Mouse (Mus musculus) left cerebral cortex, postnatal 36 days (tissue): Measurements from ENCODE around the gene Patj. TPM values are rescaled to one million over a fixed set of nuclear protein-coding genes. Genes with fewer than 3 reads are reported as not detected.
"Not testable (repeated sequence)": the region's sequence is repeated elsewhere in the genome, so short reads cannot be mapped to it uniquely, and the experiment has no call there.

ENCODE experiments used
- DNase-seq, 2 experiments: peaks; one replicate each; pipeline ENCODE4 v3.0.0; 2021 to 2022; ENCODE audit warnings: low spot score in 2 of 2, mixed read lengths in 1 of 2
- intact Hi-C: fragments of 180-260 bp; cut with DNase I; formaldehyde crosslinking; loops from one replicate; pipeline ENCODE4 v1.15.1; 2025
- total RNA-seq, 2 experiments: library from RNA; stranded (reverse); gene quantifications; 2 replicates each; pipeline ENCODE4 v1.2.3; 2021

The Patj gene
- total RNA-seq, 2 experiments from 2014 or later = 7.5 to 19.6 TPM

DNA sequence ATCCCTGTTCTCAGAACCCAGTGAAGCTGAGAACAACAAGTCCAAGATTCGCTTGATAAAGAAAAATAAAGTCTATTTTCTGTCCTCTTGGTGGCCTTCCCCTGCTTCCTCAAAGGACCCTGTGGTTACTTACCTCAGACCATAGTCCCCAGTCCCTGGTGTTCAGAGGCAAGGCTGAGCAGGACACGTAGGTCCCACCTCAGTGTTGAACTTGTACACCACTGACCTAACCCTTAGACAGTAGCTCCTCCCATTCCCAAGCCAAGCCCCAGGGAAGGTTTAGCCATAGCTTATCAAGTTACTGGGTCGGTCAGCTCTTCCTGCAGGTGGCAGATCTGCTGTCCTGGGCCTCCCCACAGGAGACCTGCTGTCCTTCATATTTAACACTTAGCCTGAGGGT, 303.3 kb downstream of the Patj start:
- intact Hi-C loops = no loop called here
- DNase-seq = no peak

DNA sequence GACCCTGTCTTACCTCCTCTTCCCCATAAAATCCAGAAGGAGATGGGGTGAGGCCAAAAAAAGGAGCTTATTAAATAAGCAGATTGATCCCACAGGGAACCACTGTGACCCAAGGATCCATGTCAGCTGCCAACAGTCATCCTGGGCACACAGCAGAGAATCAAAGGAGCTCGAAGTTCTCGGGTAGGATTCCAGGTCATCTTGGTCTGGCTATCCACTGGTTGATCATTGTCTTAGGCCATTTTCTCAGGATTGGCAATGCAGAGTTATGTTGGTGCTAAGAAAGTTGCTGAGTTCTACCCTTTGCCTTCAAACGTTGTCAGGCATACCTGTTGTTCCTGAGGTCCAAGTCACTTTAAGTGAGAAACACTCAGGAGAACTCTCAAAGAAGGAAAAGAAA, 304.6 kb downstream of the Patj start:
- intact Hi-C loops = loop anchor here (5.0 kb wide), 2 partner anchors 153 to 953 kb away; no protein-coding TSS in a partner anchor
- no peak for DNase-seq

DNA sequence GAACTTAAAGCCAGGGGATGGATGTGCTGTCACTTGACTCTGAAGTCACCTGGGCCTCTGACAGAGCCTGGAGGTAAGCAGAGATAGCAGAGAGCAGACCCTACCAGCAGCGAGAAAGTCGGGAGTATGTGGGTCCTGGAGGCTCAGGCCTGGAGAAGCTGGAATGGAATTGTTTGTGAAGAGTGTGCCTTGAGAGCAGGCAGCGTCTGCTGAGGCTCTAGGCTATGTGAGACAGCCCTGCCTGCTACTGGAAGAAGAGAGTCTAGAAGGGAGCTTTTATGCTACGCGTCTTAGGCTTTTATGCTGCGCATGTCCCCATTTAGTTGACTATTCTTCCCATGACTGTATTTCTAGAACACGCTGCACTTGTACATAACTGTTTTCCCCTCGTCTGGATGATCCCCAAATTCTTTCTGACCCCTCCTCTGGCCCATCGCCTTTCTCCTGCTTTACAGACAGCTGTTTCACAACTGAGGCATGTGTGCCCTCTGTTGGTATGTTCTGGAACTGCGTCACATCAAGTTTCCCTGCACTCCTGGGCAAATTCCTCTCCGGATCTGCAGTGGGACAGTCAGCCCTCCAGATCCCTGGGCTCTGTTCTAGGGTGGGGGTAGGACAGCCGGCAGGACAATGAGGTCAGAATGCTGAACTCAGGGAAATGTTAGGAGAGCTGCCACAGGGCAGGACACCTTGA, 306.8 kb downstream of the Patj start:
- intact Hi-C loops = loop anchor here (5.0 kb wide), 2 partner anchors 155 to 955 kb away; no protein-coding TSS in a partner anchor
- peak; percentile 67 to 80 for DNase-seq

DNA sequence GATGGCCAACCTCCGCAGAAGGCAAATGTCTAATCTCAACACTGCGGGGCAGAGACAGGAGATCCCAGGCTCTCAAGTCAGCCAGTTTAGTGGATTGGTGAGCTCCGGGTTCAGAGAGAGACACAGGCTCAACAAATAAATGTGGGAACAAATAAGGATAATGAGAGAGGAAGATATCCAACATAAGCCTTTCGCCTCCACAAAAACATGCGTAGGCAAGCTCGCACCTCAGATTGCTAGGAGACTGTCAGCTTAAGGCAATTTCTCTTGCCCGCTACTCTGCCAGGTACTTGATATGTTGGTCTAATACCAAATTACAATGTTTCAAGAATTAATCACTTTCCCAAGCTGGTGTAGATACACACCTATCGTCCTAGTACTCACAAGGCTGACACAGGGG, 315.3 kb downstream of the Patj start:
- intact Hi-C loops = no loop called here
- no peak for DNase-seq

DNA sequence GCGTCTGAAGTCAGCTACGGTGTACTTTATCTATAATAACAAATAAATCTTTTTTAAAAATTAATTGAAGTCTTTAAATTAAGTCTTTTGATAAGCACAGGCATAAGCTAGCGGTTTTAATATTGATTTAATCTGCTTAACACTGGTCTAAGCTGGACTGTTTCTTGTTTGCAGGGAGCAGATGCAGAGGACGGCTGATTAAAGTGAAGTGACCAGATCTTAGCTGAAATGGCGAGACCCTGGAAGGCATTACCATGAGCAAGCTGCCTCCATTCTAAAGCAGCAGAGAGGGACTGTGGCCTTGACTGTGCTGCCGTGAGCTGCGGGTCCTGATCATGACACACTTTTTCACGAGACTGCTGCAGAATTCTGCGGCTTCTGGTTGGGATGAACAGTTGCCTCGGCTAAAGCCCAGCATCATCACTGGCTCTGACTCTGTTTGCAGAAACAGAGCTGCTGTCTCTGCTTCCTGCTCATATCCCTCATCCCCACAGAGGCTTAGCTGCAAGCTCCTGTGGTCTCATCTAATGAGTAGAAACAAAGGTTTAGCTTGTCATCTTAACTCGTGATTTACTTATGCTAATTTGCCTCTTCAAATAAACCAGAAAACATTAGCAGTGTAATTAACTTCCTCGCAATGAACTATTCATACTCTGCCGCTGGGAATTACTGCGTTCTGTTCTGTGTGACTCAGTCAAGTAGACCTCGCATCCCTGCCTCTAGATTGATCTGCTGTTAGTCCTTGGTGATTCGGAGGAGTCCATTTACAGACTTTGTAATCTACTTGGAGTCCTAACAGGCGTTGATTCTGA, 322.4 kb downstream of the Patj start:
- DNase-seq = no peak
- intact Hi-C loops = no loop called here

DNA sequence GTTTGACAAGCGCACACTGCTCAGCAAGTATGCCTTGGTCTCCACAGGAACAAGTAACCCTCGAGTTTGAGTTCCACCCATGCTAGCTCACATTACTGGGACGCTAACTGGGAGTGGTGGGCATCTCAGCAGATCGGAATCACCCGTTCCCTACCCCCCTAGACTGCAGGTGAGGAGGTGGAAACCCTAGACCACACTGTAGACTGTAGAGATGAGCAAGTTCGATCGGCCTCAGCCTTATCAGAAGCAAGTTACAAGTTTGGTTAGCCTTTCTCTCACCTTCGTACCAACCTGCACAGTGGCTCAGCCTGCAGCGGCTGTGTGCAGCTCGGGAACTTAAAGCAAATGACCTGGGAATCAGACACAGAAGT, 322.9 kb downstream of the Patj start:
- intact Hi-C loops = no loop called here
- DNase-seq = no peak

DNA sequence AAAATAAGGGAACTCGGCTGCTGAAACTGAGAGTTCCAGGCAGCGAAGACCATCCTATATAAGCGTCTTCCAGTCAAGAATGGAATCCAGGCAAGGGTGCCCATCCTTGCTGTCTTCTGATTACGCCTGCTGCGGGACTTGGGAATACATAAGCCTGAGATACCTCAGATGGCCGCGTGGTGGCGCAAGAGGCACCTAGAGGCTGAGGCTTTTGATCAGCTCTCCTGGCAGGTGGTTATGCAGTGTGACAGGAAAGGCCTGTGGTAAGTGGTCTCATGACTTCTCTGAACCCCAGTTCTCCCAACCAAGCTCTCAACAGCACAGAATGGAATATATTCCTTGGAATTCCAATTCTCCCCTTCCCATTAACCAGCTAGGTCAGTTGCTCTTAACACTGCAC, 326.9 kb downstream of the Patj start:
- intact Hi-C loops = no loop called here
- peak; percentile 28 to 45 for DNase-seq

DNA sequence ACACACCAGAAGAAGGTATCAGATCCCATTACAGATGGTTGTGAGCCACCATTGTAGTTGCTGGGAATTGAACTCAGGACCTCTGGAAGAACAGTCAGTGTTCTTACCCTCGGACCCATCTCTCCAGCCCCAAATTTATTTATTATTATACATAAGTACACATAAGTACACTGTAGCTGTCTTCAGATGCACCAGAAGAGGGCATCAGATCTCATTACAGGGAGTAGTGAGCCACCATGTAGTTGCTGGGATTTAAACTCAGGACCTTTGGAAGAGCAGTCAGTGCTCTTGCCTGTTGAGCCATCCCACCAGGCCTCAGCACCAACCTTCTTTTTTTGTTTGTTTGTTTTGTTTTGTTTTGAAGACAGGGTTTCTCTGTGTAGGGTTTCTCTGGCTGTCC, 329.1 kb downstream of the Patj start:
- DNase-seq, intact Hi-C loops: not testable (repeated sequence)

DNA sequence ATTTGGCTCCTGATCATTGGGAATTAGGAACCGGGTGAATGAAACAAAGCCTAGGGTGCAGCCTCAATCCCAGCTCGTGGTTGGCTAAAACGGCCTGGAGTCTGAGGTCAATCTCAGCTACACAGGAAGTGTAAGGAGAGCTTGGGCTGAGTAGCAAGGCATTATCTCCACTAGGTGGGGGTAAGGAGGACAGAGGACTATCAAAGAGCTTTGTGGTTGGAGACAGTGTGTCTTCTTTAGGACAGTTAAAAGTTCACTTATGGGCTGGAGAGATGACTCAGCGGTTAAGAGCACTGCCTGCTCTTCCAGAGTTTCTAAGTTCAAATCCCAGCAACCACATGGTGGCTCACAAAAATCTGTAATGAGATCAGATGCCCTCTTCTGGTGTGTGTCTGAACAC, 329.9 kb downstream of the Patj start:
- intact Hi-C loops = no loop called here
- DNase-seq = no peak

DNA sequence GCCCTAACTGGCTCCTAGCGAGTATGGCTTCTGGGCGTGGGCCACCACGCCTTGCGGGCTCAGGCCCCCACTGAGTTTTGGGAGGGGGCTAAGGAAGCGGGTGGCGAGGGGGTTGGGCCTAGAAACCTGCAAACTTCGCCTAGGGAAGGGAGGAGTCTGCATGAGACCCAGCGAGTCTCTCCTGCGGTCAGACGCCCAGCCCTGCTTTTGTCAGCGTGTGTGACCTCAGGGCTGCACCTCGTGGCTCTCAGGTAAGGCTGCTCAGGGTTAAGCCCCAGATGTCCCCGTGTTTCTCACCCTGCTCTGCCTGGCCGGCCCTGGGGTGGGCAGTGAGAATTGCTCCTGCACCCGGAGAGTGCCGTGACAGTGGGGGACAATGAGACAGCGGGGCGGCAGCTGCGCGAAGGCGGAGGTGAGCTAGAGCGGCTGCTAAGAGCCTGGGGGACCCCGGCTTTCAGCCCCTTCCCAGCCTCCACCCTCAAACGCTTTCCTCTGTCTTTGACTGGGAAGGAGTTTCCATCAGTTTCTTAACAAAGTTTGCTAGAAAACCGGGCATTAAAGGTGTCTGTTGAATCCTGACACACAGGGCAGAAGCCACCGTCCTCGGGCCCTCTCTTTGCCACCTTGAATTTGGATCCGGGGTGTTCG, 331.1 kb downstream of the Patj start, which contains the start of gene L1td1:
L1td1 (plus strand) TSS at position 145 of the 648 bp plus-strand sequence.
- intact Hi-C loops = no loop called here
- no peak for DNase-seq

DNA sequence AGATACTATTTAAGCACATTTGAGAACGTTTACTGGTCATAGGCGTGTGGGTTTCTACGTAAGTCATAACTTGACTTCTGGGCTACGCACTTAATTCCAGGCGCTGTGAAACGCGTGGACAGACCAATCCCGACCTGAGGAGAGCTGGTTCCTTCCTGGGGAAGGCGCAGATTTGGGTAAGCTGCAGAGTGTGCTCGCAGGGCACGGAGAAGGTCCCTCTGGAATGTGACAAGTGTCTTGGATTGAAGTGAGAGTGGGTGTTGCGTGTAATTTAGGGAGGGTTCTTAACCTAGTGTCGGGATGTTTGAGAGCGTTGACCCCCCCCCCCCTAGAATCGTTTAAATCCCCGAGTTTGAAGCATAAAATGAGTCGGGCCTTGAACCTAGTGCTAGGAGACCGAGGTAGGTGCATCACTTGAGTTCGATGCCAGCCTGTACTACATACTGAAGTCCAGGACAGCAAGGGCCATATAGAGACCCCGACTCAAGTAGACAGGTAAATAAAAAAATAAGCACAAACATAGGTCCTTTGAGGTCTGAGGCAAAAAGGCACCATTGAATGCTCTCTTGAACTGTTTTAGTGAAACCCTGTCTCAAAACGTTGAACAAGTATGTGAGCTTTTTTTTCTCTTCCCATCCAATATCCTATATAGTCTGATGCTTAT, 331.8 kb downstream of the Patj start:
- intact Hi-C loops = no loop called here

DNA sequence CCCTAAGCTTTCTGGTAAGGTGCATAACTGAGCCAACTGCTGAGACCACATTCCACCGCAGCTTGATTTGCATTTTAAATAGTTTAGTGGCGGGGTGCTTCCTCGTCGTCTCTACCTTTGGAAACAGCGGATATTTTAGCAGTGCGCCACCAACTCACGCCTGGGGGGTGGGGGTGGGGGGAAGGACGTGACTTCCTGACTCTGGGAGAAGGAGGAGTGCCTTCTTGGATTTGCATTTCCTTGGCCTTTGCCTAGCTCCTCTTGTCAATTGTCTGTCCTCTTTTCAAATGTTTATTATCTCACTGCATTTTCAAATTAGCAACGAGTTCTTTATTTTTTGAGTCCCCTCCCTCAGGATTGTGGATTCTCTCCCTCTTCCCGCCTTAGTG, 332.4 kb downstream of the Patj start:
- DNase-seq = no peak
- intact Hi-C loops = no loop called here

More for the DNA sequence above, 331.8 kb downstream of the Patj start:
- no peak for DNase-seq

DNA sequence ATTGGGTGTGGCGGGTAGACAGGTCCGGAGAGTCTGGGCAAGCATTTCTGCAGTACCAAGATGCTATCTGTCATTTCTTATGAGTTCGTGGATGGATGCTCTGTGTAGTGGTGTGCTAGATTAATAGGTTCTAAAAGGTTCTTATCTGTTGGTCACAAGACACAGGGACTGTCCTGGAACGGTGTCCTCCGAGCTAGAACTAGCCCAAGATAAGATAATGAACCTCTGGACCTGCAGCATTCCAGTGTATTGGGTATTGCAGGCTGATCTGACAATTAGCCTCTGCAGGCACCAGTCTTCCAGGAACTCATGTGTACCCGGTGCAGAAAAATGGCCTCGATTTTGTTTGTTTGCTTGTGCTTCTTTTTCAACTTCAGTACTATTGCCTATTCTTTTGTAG, 333.1 kb downstream of the Patj start:
- intact Hi-C loops = no loop called here

DNA sequence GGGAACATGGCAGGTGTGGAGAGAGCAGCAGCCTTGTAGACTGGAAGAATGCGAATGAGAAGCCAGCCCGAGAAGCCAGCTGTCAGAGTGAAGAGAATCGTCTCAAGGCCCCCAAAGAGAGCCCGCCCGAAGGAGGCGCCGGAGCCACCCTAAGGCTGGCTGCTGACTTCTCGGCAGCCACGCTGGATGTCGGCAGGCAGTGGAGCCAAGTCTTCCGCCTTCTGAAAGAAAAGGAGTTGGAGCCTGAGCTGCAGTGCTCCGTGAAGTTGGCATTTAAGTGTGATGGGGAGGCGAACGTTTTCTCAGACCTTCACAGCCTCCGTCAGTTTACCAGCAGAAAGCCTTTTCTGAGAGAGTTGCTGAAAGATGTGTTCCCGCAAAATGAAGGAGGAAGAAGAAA, 338.1 kb downstream of the Patj start:
- no peak for DNase-seq
- intact Hi-C loops = no loop called here

More for the DNA sequence above, 333.1 kb downstream of the Patj start:
- DNase-seq = no peak

DNA sequence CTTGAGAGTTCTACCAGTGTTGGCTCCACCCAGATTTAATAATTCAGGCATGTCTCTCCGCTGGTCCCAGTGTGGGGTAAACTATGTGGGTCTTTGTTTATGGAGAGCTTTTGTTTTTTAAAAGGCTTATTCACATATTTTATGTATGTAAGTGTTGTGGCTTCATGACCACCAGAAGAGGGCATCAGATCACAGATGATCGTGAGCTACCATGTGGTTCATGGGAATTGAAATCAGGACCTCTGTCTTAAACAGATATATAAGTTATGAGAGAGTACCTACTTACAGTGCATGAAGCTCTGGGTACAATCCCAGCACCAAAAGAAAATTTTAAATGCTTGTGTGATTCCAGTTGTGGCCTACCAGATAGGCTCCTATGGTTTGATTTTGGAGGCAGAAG, 344.2 kb downstream of the Patj start:
- intact Hi-C loops = loop anchor here (5.0 kb wide), 2 partner anchors 148 to 453 kb away; partner anchors contain the start of gene Atg4c
- DNase-seq = no peak

DNA sequence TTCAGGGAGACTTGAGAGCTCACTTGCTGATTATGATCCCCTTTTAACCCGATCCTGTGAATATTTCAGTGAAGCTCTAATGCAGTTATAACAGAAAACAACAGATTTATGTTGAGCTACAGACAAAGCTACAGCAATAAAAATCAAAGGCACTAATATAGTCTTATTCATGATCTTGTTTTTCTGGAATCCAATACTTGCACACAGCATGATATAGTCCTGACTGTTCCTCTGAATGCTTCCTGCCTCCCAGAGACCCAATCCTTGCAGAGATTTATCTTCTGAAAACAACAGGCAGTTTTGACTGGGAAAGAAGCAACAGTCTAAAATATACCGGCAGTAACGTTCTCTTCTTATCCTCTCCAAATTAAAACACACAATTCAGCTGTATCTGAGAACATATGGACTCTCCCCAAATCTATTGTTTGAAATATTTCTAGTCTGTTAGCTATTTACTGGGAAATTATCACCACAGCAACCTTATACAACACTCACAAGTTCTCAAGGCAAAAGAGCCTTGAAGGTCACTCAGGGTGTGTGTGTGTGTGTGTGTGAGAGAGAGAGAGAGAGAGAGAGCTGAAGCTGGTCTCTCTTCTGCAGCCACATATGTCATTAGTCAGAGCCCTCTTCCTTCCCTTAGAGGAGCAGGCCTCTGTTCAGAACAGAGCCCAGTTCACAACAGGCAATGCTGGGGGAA, 347.8 kb downstream of the Patj start:
- intact Hi-C loops = loop anchor here (5.0 kb wide), 1 partner anchor 449 kb away; the partner anchor contains the start of gene Atg4c
- no peak for DNase-seq

DNA sequence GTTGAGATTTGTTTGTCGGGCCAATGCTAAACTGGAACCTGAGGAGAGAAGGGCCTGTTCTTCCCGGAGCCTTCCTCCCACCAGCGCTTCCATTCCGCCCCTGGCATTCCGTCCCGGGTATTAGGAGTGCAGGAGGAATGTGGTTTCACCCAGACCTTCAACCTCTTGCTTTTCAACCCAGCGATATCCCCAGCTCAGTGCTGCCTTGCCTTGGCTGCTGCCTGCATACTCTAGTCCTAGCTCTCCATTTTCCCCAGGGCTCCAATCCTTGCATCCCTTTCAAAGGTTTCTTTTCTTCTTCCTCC, 348.3 kb downstream of the Patj start:
- no peak for DNase-seq
- intact Hi-C loops = loop anchor here (5.0 kb wide), 1 partner anchor 448 kb away; the partner anchor contains the start of gene Atg4c

DNA sequence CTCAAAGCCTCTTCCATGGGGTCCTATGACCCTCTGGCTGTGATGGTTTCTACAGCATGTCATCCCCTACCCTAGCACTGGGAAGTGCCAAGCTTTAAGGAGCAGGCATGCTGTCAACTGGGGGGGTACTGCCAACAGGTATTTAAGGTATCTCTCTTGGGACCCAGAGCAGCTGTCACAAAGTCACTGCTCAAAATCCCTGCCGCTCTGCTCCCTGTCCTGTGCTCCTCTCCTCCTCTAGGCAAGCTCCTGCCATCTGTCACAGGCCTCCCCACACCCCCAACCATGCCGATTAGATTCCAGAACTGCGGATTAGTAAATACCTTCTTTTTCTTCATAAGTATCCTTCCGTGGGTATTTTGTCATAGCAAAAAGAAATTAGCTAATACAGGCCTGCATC, 358.9 kb downstream of the Patj start:
- intact Hi-C loops = no loop called here
- no peak for DNase-seq

DNA sequence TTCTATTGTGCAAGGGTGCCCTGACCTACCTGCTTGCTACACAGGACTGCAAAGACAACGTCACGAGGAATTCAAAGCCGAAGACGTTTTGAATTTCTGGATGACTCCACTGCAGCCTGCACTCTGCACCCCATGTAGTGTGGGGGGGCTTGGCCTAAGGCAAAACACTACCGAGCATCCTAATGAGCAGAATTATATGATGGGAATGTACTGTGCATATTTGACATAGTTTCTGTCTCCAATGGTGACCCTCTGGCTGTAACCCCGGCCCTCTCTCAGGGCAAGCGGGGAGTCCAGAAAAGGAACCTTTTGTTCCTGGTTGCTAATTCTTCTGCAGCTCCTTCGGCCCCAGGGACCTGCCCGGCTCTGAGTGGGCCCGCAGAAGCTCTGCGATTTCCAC, 360.6 kb downstream of the Patj start:
- DNase-seq = no peak
- intact Hi-C loops = no loop called here
